Mouse (Mus musculus) E14TG2a.4 (cell line): ENCODE results near the gene Ddx56.
A peak's percentile ranks its signal among the peaks of the same experiment; 100 is the strongest.
"Not testable (repeated sequence)": the region's sequence is repeated elsewhere in the genome, so short reads cannot be mapped to it uniquely, and the experiment has no call there.

ENCODE experiments used
- H3K27me3 ChIP-seq: 2 replicates; pipeline ENCODE4 v1.6.1; 2014; ENCODE audit warnings: low read length, control low read depth; ENCODE audit not compliant: insufficient read depth
- H3K36me3 ChIP-seq: 2 replicates; pipeline ENCODE4 v1.6.1; 2014; ENCODE audit warnings: low read length, control low read depth; ENCODE audit not compliant: insufficient read depth
- H3K4me1 ChIP-seq: replicated peaks from 2 replicates; pipeline ENCODE4 v1.6.1; 2014; ENCODE audit warnings: low read depth, low read length, control low read depth
- H3K4me3 ChIP-seq: replicated peaks from 2 replicates; pipeline ENCODE4 v1.5.1; 2014; ENCODE audit warnings: mild to moderate bottlenecking, low read length
- H3K9me3 ChIP-seq: 2 replicates; pipeline ENCODE4 v1.6.1; 2014; ENCODE audit warnings: low read length, control low read depth
- CTCF ChIP-seq: conservative IDR thresholded peaks from 2 replicates; pipeline ENCODE4 v1.5.1; 2014; ENCODE audit warnings: low read length
- NANOG ChIP-seq: IDR thresholded peaks from 2 replicates; pipeline ENCODE4 v1.6.1; 2014; ENCODE audit warnings: borderline replicate concordance, low read length, mixed read lengths
- POU5F1 ChIP-seq: IDR thresholded peaks from 2 replicates; pipeline ENCODE4 v1.6.1; 2014; ENCODE audit warnings: low read length, borderline replicate concordance

Gene Ddx56

GRCm38 (mm10) chr11:6276466-6276865 is 8.9 kb upstream of the Ddx56 start:
- H3K27me3 ChIP-seq = no peaks in the 10 kb centered on the region
- peaks cover 20% of the 10 kb centered on the region for H3K4me1 ChIP-seq
- no peak for TF ChIP-seq NANOG
- no peak for TF ChIP-seq CTCF
- TF ChIP-seq POU5F1 = no peak
- H3K9me3 ChIP-seq = peaks cover 25% of the 10 kb centered on the region
- peaks cover 23% of the 10 kb centered on the region for H3K36me3 ChIP-seq
- H3K4me3 ChIP-seq = no peak overlapping the region

- TF ChIP-seq NANOG = no peak
- H3K4me3 ChIP-seq = peak overlapping the region; percentile 95
- peaks cover 11% of the 10 kb centered on the region for H3K9me3 ChIP-seq
- peaks cover 20% of the 10 kb centered on the region for H3K4me1 ChIP-seq
- H3K36me3 ChIP-seq = peaks cover 35% of the 10 kb centered on the region
- H3K27me3 ChIP-seq = no peaks in the 10 kb centered on the region
Measured at GRCm38 (mm10) chr11:6275094-6275484, 7.5 kb upstream of the Ddx56 start.

GRCm38 (mm10) chr11:6274387-6275093 is 7.0 kb upstream of the Ddx56 start, which contains the start of gene Tmed4:
Gene Tmed4, minus strand, starts transcription at chr11:6274870.
- no peaks in the 10 kb centered on the region for H3K27me3 ChIP-seq
- TF ChIP-seq POU5F1 (no peak), CTCF (peak; percentile 49), NANOG (no peak)
- peaks cover 39% of the 10 kb centered on the region for H3K36me3 ChIP-seq
- peaks cover 20% of the 10 kb centered on the region for H3K4me1 ChIP-seq
- H3K9me3 ChIP-seq = peaks cover 6% of the 10 kb centered on the region; the same call in 1 of the 2 replicates
- peak within 1 kb of the TSS; percentile 95 for H3K4me3 ChIP-seq

GRCm38 (mm10) chr11:6273607-6274006 is 6.0 kb upstream of the Ddx56 start:
- Histone ChIP-seq H3K27me3 (no peaks in the 10 kb centered on the region), H3K36me3 (peaks cover 39% of the 10 kb centered on the region), H3K9me3 (no peaks in the 10 kb centered on the region), H3K4me1 (peaks cover 22% of the 10 kb centered on the region), H3K4me3 (peak overlapping the region; percentile 95)
- TF ChIP-seq CTCF (no peak), POU5F1 (no peak), NANOG (no peak)

GRCm38 (mm10) chr11:6266621-6267020 is 951 bp downstream of the Ddx56 start:
- peaks cover 40% of the 10 kb centered on the region for H3K4me1 ChIP-seq
- TF ChIP-seq CTCF = no peak
- TF ChIP-seq POU5F1 = no peak
- TF ChIP-seq NANOG = no peak
- peak overlapping the region; percentile 99 for H3K4me3 ChIP-seq
- peaks cover 71% of the 10 kb centered on the region for H3K36me3 ChIP-seq
- no peaks in the 10 kb centered on the region for H3K27me3 ChIP-seq
- no peaks in the 10 kb centered on the region for H3K9me3 ChIP-seq

GRCm38 (mm10) chr11:6261434-6262082 is 6.0 kb downstream of the Ddx56 start:
- TF ChIP-seq POU5F1 (no peak), CTCF (peak; percentile 97), NANOG (no peak)
- H3K36me3 ChIP-seq = peaks cover 99% of the 10 kb centered on the region
- H3K9me3 ChIP-seq = no peaks in the 10 kb centered on the region
- H3K4me3 ChIP-seq = no peak overlapping the region
- peaks cover 73% of the 10 kb centered on the region for H3K4me1 ChIP-seq
- no peaks in the 10 kb centered on the region for H3K27me3 ChIP-seq

- no peaks in the 10 kb centered on the region for H3K9me3 ChIP-seq
Measured at GRCm38 (mm10) chr11:6259413-6259812, 8.2 kb downstream of the Ddx56 start.

GRCm38 (mm10) chr11:6256490-6257072 is 11.0 kb downstream of the Ddx56 start:
- Histone ChIP-seq H3K36me3 (peaks cover 50% of the 10 kb centered on the region), H3K4me1 (peaks cover 54% of the 10 kb centered on the region), H3K27me3 (no peaks in the 10 kb centered on the region), H3K9me3 (no peaks in the 10 kb centered on the region), H3K4me3 (no peak overlapping the region)
- TF ChIP-seq POU5F1 (no peak), NANOG (no peak), CTCF (no peak)

More at GRCm38 (mm10) chr11:6259413-6259812, 8.2 kb downstream of the Ddx56 start:
- TF ChIP-seq NANOG = no peak
- TF ChIP-seq POU5F1 = no peak
- no peak for TF ChIP-seq CTCF
- H3K4me3 ChIP-seq = no peak overlapping the region
- H3K4me1 ChIP-seq = peaks cover 61% of the 10 kb centered on the region
- H3K36me3 ChIP-seq = peaks cover 79% of the 10 kb centered on the region
- H3K27me3 ChIP-seq = no peaks in the 10 kb centered on the region

- not testable (repeated sequence) for H3K4me3 ChIP-seq, H3K27me3 ChIP-seq, H3K9me3 ChIP-seq
- peaks cover 40% of the 10 kb centered on the region for H3K4me1 ChIP-seq
- H3K36me3 ChIP-seq = peaks cover 31% of the 10 kb centered on the region
Measured at GRCm38 (mm10) chr11:6254602-6255001, 13.0 kb downstream of the Ddx56 start.
